Mouse (Mus musculus): Measurements from ENCODE around the gene Tfam. TPM values are rescaled to one million over a fixed set of nuclear protein-coding genes. Genes with fewer than 3 reads are reported as not detected.

Gene Tfam
- polyA plus RNA-seq, 1 experiment from 2014 or later = 49.9 TPM

- ATAC-seq (ENCODE audit: insufficient number of reproducible peaks, insufficient read depth, low FRiP score, low read depth) = no peak
- H3K4me2 ChIP-seq (ENCODE audit: low read length) = no peak overlapping the region
- H3K27me3 ChIP-seq (ENCODE audit: control insufficient read depth, insufficient read depth, low read length) = no peaks in the 10 kb centered on the region
- no peaks in the 10 kb centered on the region for H3K9me3 ChIP-seq (ENCODE audit: control insufficient read depth, low read length)
- no peak overlapping the region for H3K4me3 ChIP-seq (ENCODE audit: control insufficient read depth in 1 of 2, insufficient read depth in 1 of 2, low read depth in 1 of 2, low read length in 2 of 2)
- peak overlapping the region in 1 of 2 experiments; percentile 47; a peak in 1 of 4 replicates for H3K27ac ChIP-seq (replicated peaks in 1 of 2; ENCODE audit: control insufficient read depth in 1 of 2, insufficient read depth in 1 of 2, low read depth in 2 of 2, low read length in 2 of 2)
- H3K9ac ChIP-seq (ENCODE audit: low read length) = no peak overlapping the region
- WGBS = 51% methylated on average over 14 of the region's 14 CpGs
- no peaks in the 10 kb centered on the region for H3K36me3 ChIP-seq (ENCODE audit: control insufficient read depth, insufficient read depth, low read length)
- H3K4me1 ChIP-seq (ENCODE audit: control insufficient read depth in 2 of 2, insufficient read depth in 2 of 2, low read length in 2 of 2) = peaks cover 10 to 20% of the 10 kb centered on the region in 2 experiments
Observed at GRCm38 (mm10) chr10:71197036-71197785, 40.9 kb downstream of the Tfam start.

GRCm38 (mm10) chr10:71195501-71195900, 42.6 kb downstream of the Tfam start:
- ATAC-seq (ENCODE audit: insufficient number of reproducible peaks, insufficient read depth, low FRiP score, low read depth) = no peak

DNA sequence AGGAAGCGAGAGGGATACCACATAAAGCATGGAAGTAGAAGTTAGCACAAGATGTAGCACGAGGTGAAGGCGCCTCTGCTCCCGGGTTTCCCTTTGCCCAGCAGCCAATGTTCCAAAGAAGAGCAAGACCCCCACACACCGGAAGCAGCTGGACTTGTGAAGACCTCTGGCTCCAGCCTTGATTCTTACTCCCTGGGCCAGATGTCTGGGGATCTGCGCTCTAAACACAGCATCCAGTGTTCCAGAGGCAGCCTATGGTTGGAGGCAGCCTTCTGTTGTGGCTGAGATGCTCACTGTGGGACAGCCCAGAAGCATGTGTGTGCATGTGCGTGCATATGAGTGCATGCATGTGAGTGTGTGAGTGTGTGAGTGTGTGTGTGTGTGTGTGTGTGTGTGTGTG, 43.4 kb downstream of the Tfam start:
- H3K27ac ChIP-seq (replicated peaks in 1 of 2; ENCODE audit: control insufficient read depth in 1 of 2, insufficient read depth in 1 of 2, low read depth in 2 of 2, low read length in 2 of 2) = peak overlapping the region; percentile 25 to 47; a peak in 2 of 4 replicates
- no peak overlapping the region for H3K4me3 ChIP-seq (ENCODE audit: control insufficient read depth in 1 of 2, insufficient read depth in 1 of 2, low read depth in 1 of 2, low read length in 2 of 2)
- no peaks in the 10 kb centered on the region for H3K9me3 ChIP-seq (ENCODE audit: control insufficient read depth, low read length)
- no peak for ATAC-seq (ENCODE audit: insufficient number of reproducible peaks, insufficient read depth, low FRiP score, low read depth)
- no peaks in the 10 kb centered on the region for H3K27me3 ChIP-seq (ENCODE audit: control insufficient read depth, insufficient read depth, low read length)
- H3K9ac ChIP-seq (ENCODE audit: low read length) = no peak overlapping the region
- peaks cover 10 to 20% of the 10 kb centered on the region in 2 experiments for H3K4me1 ChIP-seq (ENCODE audit: control insufficient read depth in 2 of 2, insufficient read depth in 2 of 2, low read length in 2 of 2)
- H3K36me3 ChIP-seq (ENCODE audit: control insufficient read depth, insufficient read depth, low read length) = no peaks in the 10 kb centered on the region
- H3K4me2 ChIP-seq (ENCODE audit: low read length) = no peak overlapping the region
- 79% methylated on average over 7 of the region's 7 CpGs for WGBS

More at GRCm38 (mm10) chr10:71195501-71195900, 42.6 kb downstream of the Tfam start:
- H3K36me3 ChIP-seq (ENCODE audit: control insufficient read depth, insufficient read depth, low read length) = no peaks in the 10 kb centered on the region
- WGBS = 46% methylated on average over 9 of the region's 9 CpGs
- H3K4me2 ChIP-seq (ENCODE audit: low read length) = peak overlapping the region; percentile 31; the same call in 1 of the 2 replicates
- H3K27ac ChIP-seq (replicated peaks in 1 of 2; ENCODE audit: control insufficient read depth in 1 of 2, insufficient read depth in 1 of 2, low read depth in 2 of 2, low read length in 2 of 2) = peak overlapping the region in 1 of 2 experiments; percentile 47; a peak in 1 of 4 replicates
- no peaks in the 10 kb centered on the region for H3K9me3 ChIP-seq (ENCODE audit: control insufficient read depth, low read length)
- no peaks in the 10 kb centered on the region for H3K27me3 ChIP-seq (ENCODE audit: control insufficient read depth, insufficient read depth, low read length)
- peaks cover 10 to 20% of the 10 kb centered on the region in 2 experiments for H3K4me1 ChIP-seq (ENCODE audit: control insufficient read depth in 2 of 2, insufficient read depth in 2 of 2, low read length in 2 of 2)
- H3K9ac ChIP-seq (ENCODE audit: low read length) = no peak overlapping the region
- H3K4me3 ChIP-seq (ENCODE audit: control insufficient read depth in 1 of 2, insufficient read depth in 1 of 2, low read depth in 1 of 2, low read length in 2 of 2) = no peak overlapping the region

DNA sequence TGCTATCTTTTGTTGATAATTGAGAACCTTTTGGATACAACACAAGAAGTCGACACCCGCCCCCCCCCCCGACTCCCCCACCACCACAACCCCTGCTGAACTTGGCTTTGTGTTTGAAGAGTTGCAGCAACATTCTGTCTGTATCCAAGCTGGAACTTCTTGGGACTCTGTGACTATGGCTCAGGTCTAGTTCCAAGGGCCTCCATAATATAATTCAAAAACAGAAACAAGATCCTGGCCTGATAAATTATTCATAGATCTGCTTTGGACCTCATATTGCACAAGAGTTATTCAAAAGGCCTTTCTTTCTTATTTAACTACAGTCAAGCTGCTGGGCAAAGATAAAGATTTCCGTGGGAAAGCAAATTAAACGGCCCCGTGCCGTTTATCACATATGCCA, 44.8 kb downstream of the Tfam start:
- H3K4me1 ChIP-seq (ENCODE audit: control insufficient read depth in 2 of 2, insufficient read depth in 2 of 2, low read length in 2 of 2) = peaks cover 10 to 20% of the 10 kb centered on the region in 2 experiments
- H3K4me3 ChIP-seq (ENCODE audit: control insufficient read depth in 1 of 2, insufficient read depth in 1 of 2, low read depth in 1 of 2, low read length in 2 of 2) = no peak overlapping the region
- no peak for ATAC-seq (ENCODE audit: insufficient number of reproducible peaks, insufficient read depth, low FRiP score, low read depth)
- no peaks in the 10 kb centered on the region for H3K9me3 ChIP-seq (ENCODE audit: control insufficient read depth, low read length)
- no peak overlapping the region; a peak in 1 of 4 replicates for H3K27ac ChIP-seq (replicated peaks in 1 of 2; ENCODE audit: control insufficient read depth in 1 of 2, insufficient read depth in 1 of 2, low read depth in 2 of 2, low read length in 2 of 2)
- H3K4me2 ChIP-seq (ENCODE audit: low read length) = peak overlapping the region; percentile 49; the same call in 1 of the 2 replicates
- H3K27me3 ChIP-seq (ENCODE audit: control insufficient read depth, insufficient read depth, low read length) = no peaks in the 10 kb centered on the region
- WGBS = 47% methylated on average over 7 of the region's 7 CpGs
- H3K9ac ChIP-seq (ENCODE audit: low read length) = no peak overlapping the region
- no peaks in the 10 kb centered on the region for H3K36me3 ChIP-seq (ENCODE audit: control insufficient read depth, insufficient read depth, low read length)

GRCm38 (mm10) chr10:71192886-71193285, 45.2 kb downstream of the Tfam start:
- 0 out of 2 replicates have a peak overlapping the region, but pooled peaks have one; percentile 10 for H3K9ac ChIP-seq (ENCODE audit: low read length)
- H3K4me1 ChIP-seq (ENCODE audit: control insufficient read depth in 2 of 2, insufficient read depth in 2 of 2, low read length in 2 of 2) = peaks cover 10 to 19% of the 10 kb centered on the region in 2 experiments
- H3K9me3 ChIP-seq (ENCODE audit: control insufficient read depth, low read length) = no peaks in the 10 kb centered on the region
- peak overlapping the region; percentile 49 for H3K4me2 ChIP-seq (ENCODE audit: low read length)
- WGBS = 16% methylated on average over 11 of the region's 11 CpGs
- no peaks in the 10 kb centered on the region for H3K27me3 ChIP-seq (ENCODE audit: control insufficient read depth, insufficient read depth, low read length)
- H3K4me3 ChIP-seq (ENCODE audit: control insufficient read depth in 1 of 2, insufficient read depth in 1 of 2, low read depth in 1 of 2, low read length in 2 of 2) = no peak overlapping the region
- peak; percentile 15; the same call in 1 of the 2 replicates for ATAC-seq (ENCODE audit: insufficient number of reproducible peaks, insufficient read depth, low FRiP score, low read depth)
- H3K36me3 ChIP-seq (ENCODE audit: control insufficient read depth, insufficient read depth, low read length) = no peaks in the 10 kb centered on the region
- peak overlapping the region; percentile 45 to 78 for H3K27ac ChIP-seq (replicated peaks in 1 of 2; ENCODE audit: control insufficient read depth in 1 of 2, insufficient read depth in 1 of 2, low read depth in 2 of 2, low read length in 2 of 2)

GRCm38 (mm10) chr10:71188681-71189080, 49.4 kb downstream of the Tfam start:
- Histone ChIP-seq H3K4me3 (ENCODE audit: control insufficient read depth in 1 of 2, insufficient read depth in 1 of 2, low read depth in 1 of 2, low read length in 2 of 2) (no peak overlapping the region), H3K4me1 (ENCODE audit: control insufficient read depth in 2 of 2, insufficient read depth in 2 of 2, low read length in 2 of 2) (peaks cover 6 to 15% of the 10 kb centered on the region in 2 experiments), H3K36me3 (ENCODE audit: control insufficient read depth, insufficient read depth, low read length) (no peaks in the 10 kb centered on the region), H3K9ac (ENCODE audit: low read length) (no peak overlapping the region), H3K27me3 (ENCODE audit: control insufficient read depth, insufficient read depth, low read length) (no peaks in the 10 kb centered on the region), H3K27ac (replicated peaks in 1 of 2; ENCODE audit: control insufficient read depth in 1 of 2, insufficient read depth in 1 of 2, low read depth in 2 of 2, low read length in 2 of 2) (no peak overlapping the region), H3K9me3 (ENCODE audit: control insufficient read depth, low read length) (no peaks in the 10 kb centered on the region), H3K4me2 (ENCODE audit: low read length) (no peak overlapping the region)
- no peak for ATAC-seq (ENCODE audit: insufficient number of reproducible peaks, insufficient read depth, low FRiP score, low read depth)
- 83% methylated on average over 4 of the region's 4 CpGs for WGBS

DNA sequence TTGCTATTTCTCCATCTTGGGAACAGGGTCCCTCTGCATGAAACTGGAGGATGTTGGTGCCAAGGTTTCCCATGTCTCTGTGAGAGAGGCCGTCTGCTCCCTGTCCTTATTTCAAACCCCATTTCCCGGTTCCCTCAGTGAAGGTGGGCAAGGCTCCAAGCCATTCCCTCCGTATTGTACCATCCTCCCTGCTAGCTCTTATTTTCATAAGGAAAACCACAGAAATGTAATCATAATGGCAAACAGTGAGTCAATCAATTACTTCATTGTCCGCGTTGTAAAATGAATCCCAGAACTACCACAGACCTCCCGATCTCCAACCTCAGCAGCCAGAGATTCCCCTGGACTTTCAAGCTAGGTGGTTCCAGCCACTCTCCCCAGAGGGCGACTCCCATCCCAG, 53.0 kb downstream of the Tfam start:
- peaks cover 0 to 15% of the 10 kb centered on the region in 2 experiments; a peak in 3 of 4 replicates for H3K4me1 ChIP-seq (ENCODE audit: control insufficient read depth in 2 of 2, insufficient read depth in 2 of 2, low read length in 2 of 2)
- H3K9ac ChIP-seq (ENCODE audit: low read length) = no peak overlapping the region
- WGBS = 68% methylated on average over 7 of the region's 7 CpGs
- no peaks in the 10 kb centered on the region for H3K9me3 ChIP-seq (ENCODE audit: control insufficient read depth, low read length)
- H3K27ac ChIP-seq (replicated peaks in 1 of 2; ENCODE audit: control insufficient read depth in 1 of 2, insufficient read depth in 1 of 2, low read depth in 2 of 2, low read length in 2 of 2) = no peak overlapping the region; a peak in 1 of 4 replicates
- H3K4me2 ChIP-seq (ENCODE audit: low read length) = no peak overlapping the region
- H3K4me3 ChIP-seq (ENCODE audit: control insufficient read depth in 1 of 2, insufficient read depth in 1 of 2, low read depth in 1 of 2, low read length in 2 of 2) = no peak overlapping the region
- H3K27me3 ChIP-seq (ENCODE audit: control insufficient read depth, insufficient read depth, low read length) = no peaks in the 10 kb centered on the region
- ATAC-seq (ENCODE audit: insufficient number of reproducible peaks, insufficient read depth, low FRiP score, low read depth) = no peak
- H3K36me3 ChIP-seq (ENCODE audit: control insufficient read depth, insufficient read depth, low read length) = no peaks in the 10 kb centered on the region
